Mouse (Mus musculus) limb, embryonic 14.5 days (tissue): ENCODE measurements at regions not wholly inside any gene's neighbourhood (a gene's known extent, or its start where the extent isn't known, plus 50 kb on each side); places are given as distances from the start of the nearest gene placed in this dataset.

Experiments
- ATAC-seq: fragments of 200-750 bp; cut with Nextera tagmentation; 2 replicates; pipeline ENCODE4 v1.8.0; 2017; ENCODE audit warnings: low read depth, moderate number of reproducible peaks, moderate TSS enrichment; ENCODE audit not compliant: low FRiP score
- DNase-seq: peaks from one replicate; pipeline ENCODE4 v3.0.0-alpha.2; 2015; ENCODE audit warnings: low spot score
- H3K27ac ChIP-seq: fragments of 300-500 bp; sonication (generic); replicated peaks from 2 replicates; pipeline ENCODE4 v1.5.1; 2014; ENCODE audit warnings: low read depth, mild to moderate bottlenecking, low read length, moderate library complexity, mixed read lengths
- H3K27me3 ChIP-seq: fragments of 300-500 bp; sonication (generic); 2 replicates; pipeline ENCODE4 v1.6.1; 2014; ENCODE audit warnings: low read length, mixed read lengths; ENCODE audit not compliant: control insufficient read depth, insufficient read depth
- H3K36me3 ChIP-seq: fragments of 300-500 bp; sonication (generic); 2 replicates; pipeline ENCODE4 v1.6.1; 2014; ENCODE audit warnings: mild to moderate bottlenecking, low read length, moderate library complexity, mixed read lengths; ENCODE audit not compliant: control insufficient read depth, insufficient read depth
- H3K4me1 ChIP-seq: fragments of 300-500 bp; sonication (generic); 2 replicates; pipeline ENCODE4 v1.6.1; 2014; ENCODE audit warnings: antibody characterized with exemption, low read length, mixed read lengths; ENCODE audit not compliant: control insufficient read depth, insufficient read depth
- H3K4me2 ChIP-seq: fragments of 300-500 bp; sonication (generic); replicated peaks from 2 replicates; pipeline ENCODE4 v1.6.1; 2014; ENCODE audit warnings: low read depth, mild to moderate bottlenecking, low read length, moderate library complexity; ENCODE audit not compliant: severe bottlenecking
- H3K4me3 ChIP-seq: fragments of 300-500 bp; sonication (generic); replicated peaks from 2 replicates; pipeline ENCODE4 v1.5.1; 2014; ENCODE audit warnings: low read length
- H3K9ac ChIP-seq: fragments of 300-500 bp; sonication (generic); 2 replicates; pipeline ENCODE4 v1.6.1; 2014; ENCODE audit warnings: mild to moderate bottlenecking, low read depth, low read length, moderate library complexity; ENCODE audit not compliant: severe bottlenecking
- H3K9me3 ChIP-seq: fragments of 300-500 bp; sonication (generic); 2 replicates; pipeline ENCODE4 v1.6.1; 2016; ENCODE audit warnings: low read length; ENCODE audit not compliant: control insufficient read depth
- POLR2A ChIP-seq: fragments of 200-500 bp; IDR thresholded peaks from 2 replicates; pipeline ENCODE4 v1.8.0; 2012; ENCODE audit warnings: inconsistent platforms, mild to moderate bottlenecking, moderate library complexity, borderline replicate concordance; ENCODE audit not compliant: insufficient read depth, insufficient read length; ENCODE audit errors: extremely low read depth
- WGBS: fragments of 180-500 bp; shearing (Covaris S2); extraction: QIAGEN DNeasy Blood & Tissue Kit; methylation state at CpG from one replicate; pipeline ENCODE4 v1.1.7; 2014; 5-methylcytosine and 5-hydroxymethylcytosine counted together

DNA sequence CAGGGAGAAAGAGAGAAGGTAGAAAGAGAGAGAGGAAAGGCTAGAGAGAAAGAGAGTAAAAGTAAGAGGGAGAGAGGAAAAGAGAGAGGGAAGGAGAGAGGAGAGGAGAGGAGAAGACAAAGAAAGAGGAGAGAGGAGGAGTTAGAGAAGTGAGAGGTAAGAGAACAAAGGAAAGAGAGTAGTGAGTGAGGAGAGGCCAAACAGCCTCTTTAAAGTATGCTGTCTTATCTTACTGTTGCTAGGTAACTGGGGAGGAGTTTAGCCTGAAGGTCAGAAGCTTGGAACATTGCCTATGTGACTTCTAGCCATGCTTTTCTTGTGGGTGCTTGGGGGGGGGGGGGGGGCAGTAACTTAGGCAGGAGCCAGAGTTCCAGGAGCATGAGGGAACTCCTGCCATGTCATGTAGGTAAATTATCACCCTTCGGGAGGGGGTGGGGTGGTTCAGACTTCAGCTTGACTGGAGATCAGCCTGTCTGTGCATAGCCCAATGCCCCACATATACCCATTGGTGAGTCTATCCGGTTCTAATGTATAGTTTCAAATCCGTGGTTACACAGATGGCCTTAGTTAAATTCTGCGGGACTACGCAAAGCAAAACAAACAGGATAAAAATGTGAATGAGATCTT is 388.5 kb upstream of the Cdh11 start:
- no peaks in the 10 kb centered on the region for H3K4me1 ChIP-seq
- no peak for ATAC-seq
- no peak overlapping the region for H3K4me2 ChIP-seq
- DNase-seq, result no peak
- no peak overlapping the region for H3K9ac ChIP-seq
- no peak for TF ChIP-seq POLR2A
- H3K36me3 ChIP-seq, result no peaks in the 10 kb centered on the region
- WGBS, result 75% methylated on average over 5 of the region's 5 CpGs
- no peak overlapping the region for H3K4me3 ChIP-seq
- H3K27me3 ChIP-seq, result no peaks in the 10 kb centered on the region
- 0 out of 2 replicates have a peak, but pooled peaks cover 2% of the 10 kb centered on the region for H3K9me3 ChIP-seq
- no peak overlapping the region for H3K27ac ChIP-seq

- Histone ChIP-seq H3K4me1 (no peaks in the 10 kb centered on the region), H3K9me3 (no peaks in the 10 kb centered on the region)
- DNase-seq, result no peak
Observed at GRCm38 (mm10) chr8:103180661-103181060, 395.2 kb upstream of the Cdh11 start.

GRCm38 (mm10) chr8:103188720-103189498 is 403.5 kb upstream of the Cdh11 start:
- Histone ChIP-seq H3K4me2 (no peak overlapping the region), H3K27me3 (no peaks in the 10 kb centered on the region), H3K4me1 (no peaks in the 10 kb centered on the region), H3K9ac (no peak overlapping the region), H3K4me3 (no peak overlapping the region), H3K27ac (no peak overlapping the region), H3K36me3 (no peaks in the 10 kb centered on the region), H3K9me3 (no peaks in the 10 kb centered on the region)
- 70% methylated on average over 8 of the region's 8 CpGs for WGBS
- TF ChIP-seq POLR2A, result no peak
- DNase-seq (no peak), ATAC-seq (no peak)

More at GRCm38 (mm10) chr8:103180661-103181060, 395.2 kb upstream of the Cdh11 start:
- no peak for ATAC-seq
- no peak overlapping the region for H3K4me3 ChIP-seq
- H3K4me2 ChIP-seq, result no peak overlapping the region
- no peaks in the 10 kb centered on the region for H3K36me3 ChIP-seq
- H3K27me3 ChIP-seq, result no peaks in the 10 kb centered on the region
- H3K9ac ChIP-seq, result no peak overlapping the region
- H3K27ac ChIP-seq, result no peak overlapping the region
- no peak for TF ChIP-seq POLR2A

DNA sequence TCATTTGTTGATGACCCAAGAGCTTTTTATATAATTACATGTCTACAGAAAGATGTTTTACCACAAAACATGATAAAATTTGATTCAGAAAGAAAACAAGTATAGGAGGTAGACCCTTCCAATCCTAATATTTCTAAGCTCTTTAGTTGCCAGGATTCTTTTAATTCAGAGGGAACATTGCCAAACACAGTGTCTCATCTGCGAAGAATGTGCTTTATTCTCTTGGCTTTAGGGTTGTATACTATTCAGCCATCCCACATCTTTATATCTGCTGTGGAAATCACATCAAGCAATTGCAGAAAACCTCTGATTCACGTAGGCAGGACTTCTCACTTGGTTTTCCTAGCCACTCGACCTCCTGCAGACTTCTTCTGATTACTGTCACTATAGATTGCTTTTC is 412.8 kb upstream of the Cdh11 start:
- no peak for ATAC-seq
- no peaks in the 10 kb centered on the region for H3K27me3 ChIP-seq
- peaks cover 13% of the 10 kb centered on the region for H3K4me1 ChIP-seq
- TF ChIP-seq POLR2A, result no peak
- WGBS, result 67% methylated on average over 3 of the region's 3 CpGs
- H3K4me3 ChIP-seq, result no peak overlapping the region
- DNase-seq, result no peak
- H3K27ac ChIP-seq, result no peak overlapping the region
- no peaks in the 10 kb centered on the region for H3K36me3 ChIP-seq
- H3K9me3 ChIP-seq, result no peaks in the 10 kb centered on the region
- no peak overlapping the region for H3K4me2 ChIP-seq
- no peak overlapping the region for H3K9ac ChIP-seq

DNA sequence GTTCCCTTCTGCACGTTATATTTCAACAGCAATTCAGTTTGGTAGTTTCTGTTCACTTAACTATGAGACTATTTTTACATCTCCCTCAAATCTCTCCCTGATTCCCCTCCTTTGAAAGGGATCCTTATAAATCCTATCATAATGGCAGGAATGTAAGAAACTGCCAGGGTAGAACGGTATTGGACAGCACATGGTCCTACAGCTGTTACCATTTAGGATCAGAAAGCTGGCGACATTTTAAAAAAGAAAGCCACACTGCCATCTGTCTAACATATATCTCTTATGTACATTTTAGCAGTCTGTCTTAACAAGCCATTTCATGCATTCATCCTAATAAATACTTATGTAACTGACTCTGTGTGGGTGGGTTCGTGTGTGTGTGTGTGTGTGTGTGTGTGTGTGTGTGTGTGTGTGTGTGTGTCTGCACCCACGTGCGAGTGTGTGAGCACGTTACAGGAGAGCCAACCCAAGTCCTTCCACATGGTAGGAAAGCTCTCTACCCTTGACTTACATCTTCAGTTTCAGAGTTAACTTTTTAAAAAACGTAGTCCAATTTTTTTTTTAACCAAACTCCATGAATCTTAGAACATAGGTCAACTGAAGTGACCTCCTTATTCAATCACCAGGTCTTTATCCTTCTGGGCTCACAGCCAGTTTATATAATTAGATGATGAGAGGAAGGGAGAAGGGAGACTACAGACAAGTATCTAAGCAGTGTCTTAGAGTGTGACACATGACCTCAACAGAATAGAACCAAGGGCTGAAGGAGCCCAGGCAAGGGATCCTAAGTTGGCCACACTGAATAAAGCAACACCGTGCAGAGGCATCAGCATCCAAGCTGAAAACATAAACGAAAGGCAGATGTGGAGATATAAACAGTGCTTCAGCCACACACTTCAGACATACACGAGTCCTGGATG is 414.5 kb upstream of the Cdh11 start:
- no peak overlapping the region; the same call in 1 of the 2 replicates for H3K4me2 ChIP-seq
- no peaks in the 10 kb centered on the region for H3K36me3 ChIP-seq
- no peaks in the 10 kb centered on the region for H3K27me3 ChIP-seq
- DNase-seq, result peak; percentile 83
- WGBS, result 40% methylated on average over 11 of the region's 11 CpGs
- no peak overlapping the region for H3K4me3 ChIP-seq
- no peak overlapping the region for H3K9ac ChIP-seq
- no peak overlapping the region for H3K27ac ChIP-seq
- no peak for TF ChIP-seq POLR2A
- peaks cover 15% of the 10 kb centered on the region for H3K4me1 ChIP-seq
- H3K9me3 ChIP-seq, result no peaks in the 10 kb centered on the region
- peak; percentile 85 for ATAC-seq
